Mouse (Mus musculus) embryo, embryonic 10 days (tissue): ENCODE measurements at regions not wholly inside any gene's neighbourhood (a gene's known extent, or its start where the extent isn't known, plus 50 kb on each side); places are given as distances from the start of the nearest gene placed in this dataset.

Experiments
- DNase-seq: peaks from one replicate; pipeline ENCODE4 v3.0.0-alpha.2; 2015; ENCODE audit warnings: low spot score

GRCm38 (mm10) chr4:89500232-89500631 lies 179.0 kb upstream of the Dmrta1 start:
- DNase-seq, result no peak

- no peak for DNase-seq
Measured at GRCm38 (mm10) chr4:89490947-89491346, 180.1 kb upstream of the Cdkn2b start.

GRCm38 (mm10) chr4:89487416-89488165 lies 176.8 kb upstream of the Cdkn2b start:
- DNase-seq, result no peak

GRCm38 (mm10) chr4:89486963-89487362 lies 176.1 kb upstream of the Cdkn2b start:
- DNase-seq, result no peak

GRCm38 (mm10) chr4:89485981-89486531 lies 175.2 kb upstream of the Cdkn2b start:
- no peak for DNase-seq

GRCm38 (mm10) chr4:89478646-89479237 lies 167.9 kb upstream of the Cdkn2b start:
- peak; percentile 21 for DNase-seq

- peak; percentile 78 for DNase-seq
Measured at GRCm38 (mm10) chr4:89475848-89476247, 165.0 kb upstream of the Cdkn2b start.

- DNase-seq, result peak; percentile 36
Measured at GRCm38 (mm10) chr4:89474836-89475541, 164.2 kb upstream of the Cdkn2b start.

- DNase-seq, result no peak
Measured at GRCm38 (mm10) chr4:89471426-89471825, 160.6 kb upstream of the Cdkn2b start.

GRCm38 (mm10) chr4:89470756-89471155 lies 159.9 kb upstream of the Cdkn2b start:
- DNase-seq, result no peak

GRCm38 (mm10) chr4:89469883-89470282 lies 159.0 kb upstream of the Cdkn2b start:
- peak; percentile 71 for DNase-seq

- DNase-seq, result no peak
Measured at GRCm38 (mm10) chr4:89469406-89469805, 158.6 kb upstream of the Cdkn2b start.

- DNase-seq, result no peak
Measured at GRCm38 (mm10) chr4:89466766-89467165, 155.9 kb upstream of the Cdkn2b start.

GRCm38 (mm10) chr4:89463121-89463520 lies 152.3 kb upstream of the Cdkn2b start:
- DNase-seq, result no peak

- DNase-seq, result no peak
Measured at GRCm38 (mm10) chr4:89460170-89460762, 149.4 kb upstream of the Cdkn2b start.

GRCm38 (mm10) chr4:89459346-89459666 lies 148.5 kb upstream of the Cdkn2b start:
- no peak for DNase-seq

- no peak for DNase-seq
Measured at GRCm38 (mm10) chr4:89458628-89459345, 147.9 kb upstream of the Cdkn2b start.

- DNase-seq, result no peak
Measured at GRCm38 (mm10) chr4:89457861-89458260, 147.0 kb upstream of the Cdkn2b start.

- no peak for DNase-seq
Measured at GRCm38 (mm10) chr4:89454926-89455325, 144.1 kb upstream of the Cdkn2b start.

- no peak for DNase-seq
Measured at GRCm38 (mm10) chr4:89453051-89453450, 142.2 kb upstream of the Cdkn2b start.

- DNase-seq, result no peak
Measured at GRCm38 (mm10) chr4:89451741-89452140, 140.9 kb upstream of the Cdkn2b start.
